Mouse (Mus musculus): ENCODE measurements around the gene Btbd35f10. TPM values are rescaled to one million over a fixed set of nuclear protein-coding genes. Genes with fewer than 3 reads are reported as not detected.
"Not testable (repeated sequence)": the region's sequence is repeated elsewhere in the genome, so short reads cannot be mapped to it uniquely, and the experiment has no call there.

Gene Btbd35f10
- not detected in 2 replicates for polyA plus RNA-seq (2015; fragmentation: Nextera tagmentation; extraction: Ambion mirVana)

DNA sequence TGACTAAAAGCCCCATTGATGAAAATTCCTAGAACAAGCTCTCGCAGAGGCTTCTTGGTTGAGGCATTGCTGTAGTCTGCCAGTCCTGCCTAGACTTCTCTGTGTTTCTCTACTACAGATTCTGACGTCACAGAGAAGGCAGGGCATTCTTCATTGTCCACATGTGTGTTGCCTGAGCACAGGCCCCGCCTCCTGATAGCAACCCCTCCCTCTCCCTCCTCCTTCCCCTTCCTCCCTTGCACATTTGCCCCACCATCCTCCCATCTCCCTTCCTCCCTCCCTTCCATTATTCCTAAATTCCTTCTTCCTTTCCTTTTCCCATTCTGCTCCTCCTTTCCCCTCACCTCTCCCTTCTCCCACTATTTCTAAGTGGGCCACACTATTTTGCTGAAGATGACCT lies at the start of gene Btbd35f10:
Gene Btbd35f10 (minus strand): TSS at position 101 of the 400 bp plus-strand sequence.
- H3K4me1 ChIP-seq (replicated peaks; ENCODE audit: control insufficient read depth, insufficient read depth, low read length); ATAC-seq: not testable (repeated sequence)
- no CpG with 5 or more reads among the region's 3 CpGs for WGBS

More for the DNA sequence above, at the start of gene Btbd35f10:
- H3K9me3 ChIP-seq (ENCODE audit: control insufficient read depth, low read length); H3K4me3 ChIP-seq (replicated peaks; ENCODE audit: low read length); H3K4me2 ChIP-seq (ENCODE audit: low read length); H3K36me3 ChIP-seq (ENCODE audit: control insufficient read depth, insufficient read depth); H3K27me3 ChIP-seq (replicated peaks; ENCODE audit: control insufficient read depth, insufficient read depth, low read length); H3K9ac ChIP-seq (replicated peaks; ENCODE audit: low read depth, low read length); H3K27ac ChIP-seq (ENCODE audit: low read length): not testable (repeated sequence)

Other genes with a start within 250 kb of the Btbd35f10 start
- gene Btbd35f18, start 52.7 kb downstream of the Btbd35f10 start, polyA plus RNA-seq (2015; fragmentation: Nextera tagmentation; extraction: Ambion mirVana), result not detected in 2 replicates
- not detected in 2 replicates for gene Btbd35f16, start 204.1 kb upstream of the Btbd35f10 start, polyA plus RNA-seq (2015; fragmentation: Nextera tagmentation; extraction: Ambion mirVana)

Measured in forebrain, embryonic 16.5 days (tissue).